Mouse (Mus musculus): ENCODE measurements around the gene Srrm4. TPM values are rescaled to one million over a fixed set of nuclear protein-coding genes. Genes with fewer than 3 reads are reported as not detected.
A peak's percentile ranks its signal among the peaks of the same experiment; 100 is the strongest.

Srrm4 gene
- polyA plus RNA-seq, 1 experiment from 2014 or later = 0.42 TPM

- Histone ChIP-seq H3K4me2 (no peak overlapping the region), H3K27me3 (no peaks in the 10 kb centered on the region), H3K4me3 (replicated peaks) (no peak overlapping the region), H3K36me3 (no peaks in the 10 kb centered on the region), H3K27ac (no peak overlapping the region), H3K9me3 (replicated peaks) (no peaks in the 10 kb centered on the region), H3K4me1 (no peaks in the 10 kb centered on the region), H3K9ac (no peak overlapping the region)
- no peak for ATAC-seq (replicated peaks; ENCODE audit: low FRiP score)
- 60% methylated on average over 7 of the region's 7 CpGs for WGBS
These were observed 49.3 kb downstream of the Srrm4 start for GRCm38 (mm10) chr5:116542317-116542716.

GRCm38 (mm10) chr5:116541128-116541527 lies 50.5 kb downstream of the Srrm4 start:
- H3K27me3 ChIP-seq = no peaks in the 10 kb centered on the region
- no peaks in the 10 kb centered on the region for H3K4me1 ChIP-seq
- no peaks in the 10 kb centered on the region for H3K9me3 ChIP-seq (replicated peaks)
- no peak for ATAC-seq (replicated peaks; ENCODE audit: low FRiP score)
- no peak overlapping the region for H3K4me2 ChIP-seq
- 81% methylated on average over 3 of the region's 3 CpGs for WGBS
- no peaks in the 10 kb centered on the region for H3K36me3 ChIP-seq
- no peak overlapping the region for H3K27ac ChIP-seq
- no peak overlapping the region for H3K4me3 ChIP-seq (replicated peaks)
- no peak overlapping the region for H3K9ac ChIP-seq

GRCm38 (mm10) chr5:116539360-116539759 lies 52.3 kb downstream of the Srrm4 start:
- no peak for ATAC-seq (replicated peaks; ENCODE audit: low FRiP score)
- no peaks in the 10 kb centered on the region for H3K27me3 ChIP-seq
- no peaks in the 10 kb centered on the region for H3K9me3 ChIP-seq (replicated peaks)
- WGBS = 54% methylated on average over 3 of the region's 3 CpGs
- H3K4me3 ChIP-seq (replicated peaks) = no peak overlapping the region
- no peak overlapping the region for H3K9ac ChIP-seq
- H3K4me1 ChIP-seq = no peaks in the 10 kb centered on the region
- no peak overlapping the region for H3K4me2 ChIP-seq
- no peak overlapping the region for H3K27ac ChIP-seq
- H3K36me3 ChIP-seq = no peaks in the 10 kb centered on the region

GRCm38 (mm10) chr5:116538491-116538890 lies 53.1 kb downstream of the Srrm4 start:
- Histone ChIP-seq H3K4me1 (no peaks in the 10 kb centered on the region), H3K4me2 (no peak overlapping the region)
- WGBS = 68% methylated on average over 3 of the region's 3 CpGs

GRCm38 (mm10) chr5:116526324-116526723 lies 65.3 kb downstream of the Srrm4 start:
- H3K27ac ChIP-seq = no peak overlapping the region
- no peak for ATAC-seq (replicated peaks; ENCODE audit: low FRiP score)
- H3K27me3 ChIP-seq = no peaks in the 10 kb centered on the region
- no peak overlapping the region for H3K4me3 ChIP-seq (replicated peaks)
- no peak overlapping the region for H3K4me2 ChIP-seq
- H3K36me3 ChIP-seq = no peaks in the 10 kb centered on the region
- 56% methylated on average over 4 of the region's 4 CpGs for WGBS
- no peak overlapping the region for H3K9ac ChIP-seq
- H3K9me3 ChIP-seq (replicated peaks) = no peaks in the 10 kb centered on the region
- H3K4me1 ChIP-seq = no peaks in the 10 kb centered on the region

More at GRCm38 (mm10) chr5:116538491-116538890, 53.1 kb downstream of the Srrm4 start:
- Histone ChIP-seq H3K27ac (no peak overlapping the region), H3K27me3 (no peaks in the 10 kb centered on the region), H3K36me3 (no peaks in the 10 kb centered on the region), H3K4me3 (replicated peaks) (no peak overlapping the region), H3K9ac (no peak overlapping the region), H3K9me3 (replicated peaks) (no peaks in the 10 kb centered on the region)
- no peak for ATAC-seq (replicated peaks; ENCODE audit: low FRiP score)

- 76% methylated on average over 8 of the region's 8 CpGs for WGBS
- Histone ChIP-seq H3K9ac (no peak overlapping the region), H3K27ac (no peak overlapping the region), H3K27me3 (no peaks in the 10 kb centered on the region), H3K4me2 (no peak overlapping the region), H3K9me3 (replicated peaks) (no peaks in the 10 kb centered on the region), H3K36me3 (no peaks in the 10 kb centered on the region), H3K4me3 (replicated peaks) (no peak overlapping the region), H3K4me1 (no peaks in the 10 kb centered on the region)
- ATAC-seq (replicated peaks; ENCODE audit: low FRiP score) = no peak
These were observed 66.3 kb downstream of the Srrm4 start for GRCm38 (mm10) chr5:116525308-116525707.

- no peak overlapping the region for H3K4me3 ChIP-seq (replicated peaks)
- H3K27me3 ChIP-seq = no peaks in the 10 kb centered on the region
- H3K9ac ChIP-seq = no peak overlapping the region
- H3K27ac ChIP-seq = no peak overlapping the region
- WGBS = 82% methylated on average over 8 of the region's 8 CpGs
- no peak overlapping the region for H3K4me2 ChIP-seq
- H3K9me3 ChIP-seq (replicated peaks) = no peaks in the 10 kb centered on the region
- no peaks in the 10 kb centered on the region for H3K4me1 ChIP-seq
- no peaks in the 10 kb centered on the region for H3K36me3 ChIP-seq
- no peak for ATAC-seq (replicated peaks; ENCODE audit: low FRiP score)
These were observed 68.1 kb downstream of the Srrm4 start for GRCm38 (mm10) chr5:116523553-116523952.

- Histone ChIP-seq H3K9ac (no peak overlapping the region), H3K27me3 (no peaks in the 10 kb centered on the region), H3K36me3 (no peaks in the 10 kb centered on the region), H3K4me2 (no peak overlapping the region), H3K9me3 (replicated peaks) (no peaks in the 10 kb centered on the region), H3K4me1 (no peaks in the 10 kb centered on the region), H3K27ac (no peak overlapping the region), H3K4me3 (replicated peaks) (no peak overlapping the region)
- ATAC-seq (replicated peaks; ENCODE audit: low FRiP score) = no peak
- WGBS = 43% methylated on average over 9 of the region's 9 CpGs
These were observed 68.5 kb downstream of the Srrm4 start for GRCm38 (mm10) chr5:116523079-116523478.

GRCm38 (mm10) chr5:116522273-116522672 lies 69.3 kb downstream of the Srrm4 start:
- no peak for ATAC-seq (replicated peaks; ENCODE audit: low FRiP score)
- no peak overlapping the region for H3K27ac ChIP-seq
- 70% methylated on average over 11 of the region's 11 CpGs for WGBS

GRCm38 (mm10) chr5:116518047-116518446 lies 73.6 kb downstream of the Srrm4 start:
- no peaks in the 10 kb centered on the region for H3K4me1 ChIP-seq
- WGBS = 10% methylated on average over 4 of the region's 4 CpGs
- H3K4me2 ChIP-seq = no peak overlapping the region
- no peak overlapping the region for H3K27ac ChIP-seq
- H3K9ac ChIP-seq = no peak overlapping the region
- H3K27me3 ChIP-seq = no peaks in the 10 kb centered on the region
- no peaks in the 10 kb centered on the region for H3K9me3 ChIP-seq (replicated peaks)
- no peaks in the 10 kb centered on the region for H3K36me3 ChIP-seq
- H3K4me3 ChIP-seq (replicated peaks) = no peak overlapping the region
- 0 out of 2 replicates have a peak, but pooled peaks have one; percentile 18 for ATAC-seq (replicated peaks; ENCODE audit: low FRiP score)

More at GRCm38 (mm10) chr5:116522273-116522672, 69.3 kb downstream of the Srrm4 start:
- Histone ChIP-seq H3K9ac (no peak overlapping the region), H3K4me1 (no peaks in the 10 kb centered on the region), H3K4me2 (no peak overlapping the region), H3K27me3 (no peaks in the 10 kb centered on the region), H3K4me3 (replicated peaks) (no peak overlapping the region), H3K9me3 (replicated peaks) (no peaks in the 10 kb centered on the region), H3K36me3 (no peaks in the 10 kb centered on the region)

GRCm38 (mm10) chr5:116512135-116512534 lies 79.5 kb downstream of the Srrm4 start:
- H3K9ac ChIP-seq = no peak overlapping the region
- 78% methylated on average over 4 of the region's 4 CpGs for WGBS
- no peaks in the 10 kb centered on the region for H3K4me1 ChIP-seq
- no peaks in the 10 kb centered on the region for H3K27me3 ChIP-seq
- H3K4me2 ChIP-seq = no peak overlapping the region
- H3K27ac ChIP-seq = no peak overlapping the region
- H3K4me3 ChIP-seq (replicated peaks) = no peak overlapping the region
- H3K9me3 ChIP-seq (replicated peaks) = no peaks in the 10 kb centered on the region
- no peak for ATAC-seq (replicated peaks; ENCODE audit: low FRiP score)
- H3K36me3 ChIP-seq = no peaks in the 10 kb centered on the region

GRCm38 (mm10) chr5:116510229-116510628 lies 81.4 kb downstream of the Srrm4 start:
- 81% methylated on average over 5 of the region's 5 CpGs for whole genome bisulfite sequencing
- Histone ChIP-seq H3K4me3 (replicated peaks) (no peak overlapping the region), H3K9ac (no peak overlapping the region), H3K4me1 (no peaks in the 10 kb centered on the region), H3K4me2 (no peak overlapping the region), H3K9me3 (replicated peaks) (no peaks in the 10 kb centered on the region), H3K27me3 (no peaks in the 10 kb centered on the region), H3K36me3 (no peaks in the 10 kb centered on the region), H3K27ac (no peak overlapping the region)
- no peak for ATAC-seq (replicated peaks; ENCODE audit: low FRiP score)

GRCm38 (mm10) chr5:116501342-116501741 lies 90.3 kb downstream of the Srrm4 start:
- ATAC-seq (replicated peaks; ENCODE audit: low FRiP score) = no peak
- WGBS = 36% methylated on average over 15 of the region's 15 CpGs
- H3K9ac ChIP-seq = no peak overlapping the region
- H3K27me3 ChIP-seq = peaks cover 15% of the 10 kb centered on the region; the same call in 1 of the 2 replicates
- no peak overlapping the region for H3K4me3 ChIP-seq (replicated peaks)
- no peak overlapping the region for H3K4me2 ChIP-seq
- H3K4me1 ChIP-seq = peaks cover 4% of the 10 kb centered on the region
- H3K9me3 ChIP-seq (replicated peaks) = no peaks in the 10 kb centered on the region
- no peaks in the 10 kb centered on the region for H3K36me3 ChIP-seq
- H3K27ac ChIP-seq = no peak overlapping the region

Data from kidney, embryonic 15.5 days (tissue).